Mouse (Mus musculus) ES-Bruce4 (cell line): Measurements from ENCODE around the gene Pamr1. TPM values are rescaled to one million over a fixed set of nuclear protein-coding genes. Genes with fewer than 3 reads are reported as not detected.

Experiments
- H3K27ac ChIP-seq: 2 replicates; pipeline ENCODE4 v1.5.1; 2012; ENCODE audit warnings: low read length, inconsistent platforms; ENCODE audit not compliant: insufficient read depth
- H3K27me3 ChIP-seq: 2 replicates; pipeline ENCODE4 v1.6.1; 2012; ENCODE audit warnings: mild to moderate bottlenecking, low read length, inconsistent platforms; ENCODE audit not compliant: control insufficient read depth, poor library complexity, insufficient read depth, severe bottlenecking
- H3K36me3 ChIP-seq: 2 replicates; pipeline ENCODE4 v1.6.1; 2012; ENCODE audit warnings: inconsistent platforms, mild to moderate bottlenecking, low read length, moderate library complexity; ENCODE audit not compliant: control insufficient read depth, poor library complexity, insufficient read depth, severe bottlenecking
- H3K4me1 ChIP-seq: one replicate; pipeline ENCODE4 v1.8.1; 2011; ENCODE audit warnings: low read length; ENCODE audit not compliant: control insufficient read depth, insufficient read depth
- H3K4me3 ChIP-seq: 2 replicates; pipeline ENCODE4 v1.5.1; 2011; ENCODE audit warnings: low read depth, mild to moderate bottlenecking, low read length
- H3K9ac ChIP-seq: 2 replicates; pipeline ENCODE4 v1.6.1; 2012; ENCODE audit warnings: low read depth, mild to moderate bottlenecking, inconsistent platforms; ENCODE audit not compliant: poor library complexity, severe bottlenecking
- H3K9me3 ChIP-seq: replicated peaks from 2 replicates; pipeline ENCODE4 v1.6.1; 2012; ENCODE audit warnings: mild to moderate bottlenecking, low read length, inconsistent platforms; ENCODE audit not compliant: control insufficient read depth, poor library complexity, insufficient read depth, severe bottlenecking
- CTCF ChIP-seq: IDR thresholded peaks from one replicate; pipeline ENCODE4 v1.8.1; 2011; ENCODE audit warnings: low read depth, low read length
- EP300 ChIP-seq: IDR thresholded peaks from 2 replicates; pipeline ENCODE4 v1.6.1; 2011; ENCODE audit warnings: low read depth, low read length; ENCODE audit not compliant: insufficient read depth
- POLR2A ChIP-seq: IDR thresholded peaks from one replicate; pipeline ENCODE4 v1.8.1; 2011; ENCODE audit warnings: low read length; ENCODE audit not compliant: insufficient read depth
- polyA plus RNA-seq: library from polyadenylated mRNA; stranded (reverse); fragments of >200 nt; gene quantifications from 2 replicates; pipeline ENCODE4 v1.2.4, GENCODE M21; 2011; ENCODE audit warnings: low read depth; ENCODE audit not compliant: missing spikeins, insufficient read depth, insufficient read length

The Pamr1 gene
- polyA plus RNA-seq, 1 experiment: 0.21 TPM

GRCm38 (mm10) chr2:102551594-102551993, 1.8 kb downstream of the Pamr1 start:
- no peaks in the 10 kb centered on the region for H3K4me1 ChIP-seq
- TF ChIP-seq POLR2A (no peak), CTCF (no peak), EP300 (no peak)
- H3K9ac ChIP-seq: no peak overlapping the region
- no peak overlapping the region for H3K4me3 ChIP-seq
- no peaks in the 10 kb centered on the region for H3K9me3 ChIP-seq
- no peaks in the 10 kb centered on the region for H3K27me3 ChIP-seq
- no peaks in the 10 kb centered on the region for H3K36me3 ChIP-seq
- no peak overlapping the region for H3K27ac ChIP-seq

- Histone ChIP-seq H3K4me3 (no peak overlapping the region), H3K9ac (no peak overlapping the region), H3K36me3 (no peaks in the 10 kb centered on the region), H3K9me3 (no peaks in the 10 kb centered on the region), H3K27ac (no peak overlapping the region), H3K4me1 (no peaks in the 10 kb centered on the region), H3K27me3 (no peaks in the 10 kb centered on the region)
- TF ChIP-seq POLR2A (no peak), EP300 (no peak), CTCF (no peak)
Observed at GRCm38 (mm10) chr2:102552095-102552537, 2.3 kb downstream of the Pamr1 start.

GRCm38 (mm10) chr2:102557085-102557484, 7.3 kb downstream of the Pamr1 start:
- TF ChIP-seq POLR2A (no peak), CTCF (no peak), EP300 (no peak)

GRCm38 (mm10) chr2:102558965-102559364, 9.2 kb downstream of the Pamr1 start:
- no peaks in the 10 kb centered on the region for H3K9me3 ChIP-seq
- no peak overlapping the region for H3K4me3 ChIP-seq
- H3K27me3 ChIP-seq: no peaks in the 10 kb centered on the region
- no peak for TF ChIP-seq POLR2A
- no peak for TF ChIP-seq CTCF
- TF ChIP-seq EP300: no peak
- H3K36me3 ChIP-seq: no peaks in the 10 kb centered on the region
- H3K9ac ChIP-seq: no peak overlapping the region
- no peaks in the 10 kb centered on the region for H3K4me1 ChIP-seq
- no peak overlapping the region for H3K27ac ChIP-seq

More at GRCm38 (mm10) chr2:102557085-102557484, 7.3 kb downstream of the Pamr1 start:
- no peak overlapping the region for H3K4me3 ChIP-seq
- H3K27me3 ChIP-seq: no peaks in the 10 kb centered on the region
- no peaks in the 10 kb centered on the region for H3K9me3 ChIP-seq
- no peak overlapping the region for H3K27ac ChIP-seq
- no peaks in the 10 kb centered on the region for H3K4me1 ChIP-seq
- H3K9ac ChIP-seq: no peak overlapping the region
- no peaks in the 10 kb centered on the region for H3K36me3 ChIP-seq

- no peaks in the 10 kb centered on the region for H3K36me3 ChIP-seq
- no peak overlapping the region for H3K27ac ChIP-seq
- H3K9me3 ChIP-seq: no peaks in the 10 kb centered on the region
- TF ChIP-seq CTCF (no peak), EP300 (no peak)
- no peak overlapping the region for H3K4me3 ChIP-seq
- no peaks in the 10 kb centered on the region for H3K4me1 ChIP-seq
- H3K27me3 ChIP-seq: no peaks in the 10 kb centered on the region
- no peak overlapping the region for H3K9ac ChIP-seq
Observed at GRCm38 (mm10) chr2:102563848-102564247, 14.0 kb downstream of the Pamr1 start.

- Histone ChIP-seq H3K4me3 (no peak overlapping the region), H3K36me3 (no peaks in the 10 kb centered on the region), H3K9me3 (no peaks in the 10 kb centered on the region), H3K27me3 (no peaks in the 10 kb centered on the region), H3K27ac (no peak overlapping the region), H3K9ac (no peak overlapping the region), H3K4me1 (no peaks in the 10 kb centered on the region)
- TF ChIP-seq EP300 (no peak), POLR2A (no peak), CTCF (no peak)
Observed at GRCm38 (mm10) chr2:102579248-102579647, 29.4 kb downstream of the Pamr1 start.
